Mouse (Mus musculus) mesoderm, embryonic 11.5 days (tissue): Measurements from ENCODE around the gene Tmc6.
"Not testable (repeated sequence)": the region's sequence is repeated elsewhere in the genome, so short reads cannot be mapped to it uniquely, and the experiment has no call there.

Experiments used
- DNase-seq: peaks from one replicate; pipeline ENCODE4 v3.0.0-alpha.2; 2012; ENCODE audit warnings: low read depth, low spot score

The Tmc6 gene

DNA sequence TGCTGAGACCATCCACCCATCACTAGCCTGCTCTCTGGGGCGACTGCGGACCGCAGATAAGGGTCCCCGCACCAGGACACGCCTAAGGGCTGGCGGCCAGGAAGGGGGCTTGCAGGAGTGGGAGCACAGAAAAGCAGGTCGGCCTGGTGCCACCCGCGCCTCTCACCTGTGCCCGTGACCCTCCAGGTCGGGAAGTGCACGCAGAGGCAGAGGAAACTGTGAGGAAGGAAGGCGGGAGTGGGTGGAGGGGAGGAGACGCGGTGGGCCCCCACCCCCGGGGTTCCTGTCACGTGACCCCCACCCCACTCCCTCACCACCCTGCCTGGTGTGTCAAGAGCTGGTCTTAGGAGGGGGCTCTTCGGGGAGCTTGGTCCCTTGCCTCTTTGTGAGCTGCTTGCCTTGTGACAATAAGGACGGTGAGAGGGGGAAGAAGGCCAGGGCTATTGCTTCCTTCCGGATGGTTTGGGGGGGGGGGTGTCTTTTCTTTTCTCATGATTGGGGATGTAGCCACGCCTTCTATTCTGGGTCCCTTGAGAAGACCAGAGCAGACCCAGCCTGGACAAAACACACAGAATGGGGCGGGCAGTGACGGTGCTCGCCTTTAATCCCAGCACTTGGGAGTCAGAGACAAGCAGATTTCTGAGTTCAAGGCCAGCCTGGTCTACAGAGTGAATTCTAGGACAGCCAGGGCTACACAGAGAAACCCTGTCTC lies at the start of gene Tmc6, which contains the start of gene Tmc8:
Gene Tmc6 (minus strand): TSS at position 206 of the 712 bp plus-strand sequence.
Gene Tmc8 (plus strand): TSS at position 84 of the 712 bp plus-strand sequence.
- DNase-seq: no peak

DNA sequence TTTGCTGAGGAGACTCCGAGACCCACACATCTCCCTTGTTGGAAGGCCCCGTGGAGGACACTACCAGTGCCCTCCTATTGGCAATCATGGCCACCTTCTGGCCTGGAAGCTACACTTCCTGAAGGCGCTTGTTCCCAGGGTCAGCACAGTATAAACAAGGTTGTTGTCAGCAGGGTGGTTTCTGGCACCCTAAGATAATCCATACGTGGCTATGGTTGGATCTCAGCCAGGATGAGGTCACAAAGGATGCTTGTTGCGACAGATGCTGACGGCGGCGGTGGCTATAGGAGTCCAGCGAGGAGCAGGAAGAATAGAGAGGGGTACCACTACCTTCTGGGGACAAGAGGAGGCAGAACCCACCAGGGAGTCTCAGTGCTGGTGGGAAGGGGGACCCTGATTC lies 48.4 kb upstream of the Tmc6 start:
- DNase-seq: no peak

DNA sequence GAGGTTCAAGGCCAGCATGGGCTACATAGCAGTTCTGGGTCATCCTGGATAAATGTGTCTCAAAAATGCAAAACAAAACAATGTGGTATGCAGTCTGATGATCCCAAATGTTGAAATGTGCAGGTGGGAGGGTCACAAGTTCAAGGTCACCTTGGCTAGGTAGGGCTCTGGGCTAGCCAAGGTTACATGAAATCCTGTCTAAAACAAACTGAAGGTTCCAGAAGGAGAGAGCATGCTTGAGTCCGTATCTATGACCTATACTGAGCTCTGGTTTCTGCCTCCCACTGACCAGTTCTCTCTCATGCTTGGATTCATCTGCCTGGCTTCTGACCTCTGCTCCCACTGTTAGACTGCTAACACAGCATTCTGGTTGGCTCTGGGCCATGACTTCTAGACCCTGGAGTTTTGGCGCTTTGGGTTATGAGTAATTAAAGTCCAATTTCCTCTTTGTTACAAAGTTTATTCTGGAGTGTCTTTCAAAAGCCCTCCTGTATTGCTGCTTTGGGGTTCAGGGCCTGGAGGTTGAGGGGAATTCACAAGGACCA lies 47.7 kb upstream of the Tmc6 start:
- no peak for DNase-seq

DNA sequence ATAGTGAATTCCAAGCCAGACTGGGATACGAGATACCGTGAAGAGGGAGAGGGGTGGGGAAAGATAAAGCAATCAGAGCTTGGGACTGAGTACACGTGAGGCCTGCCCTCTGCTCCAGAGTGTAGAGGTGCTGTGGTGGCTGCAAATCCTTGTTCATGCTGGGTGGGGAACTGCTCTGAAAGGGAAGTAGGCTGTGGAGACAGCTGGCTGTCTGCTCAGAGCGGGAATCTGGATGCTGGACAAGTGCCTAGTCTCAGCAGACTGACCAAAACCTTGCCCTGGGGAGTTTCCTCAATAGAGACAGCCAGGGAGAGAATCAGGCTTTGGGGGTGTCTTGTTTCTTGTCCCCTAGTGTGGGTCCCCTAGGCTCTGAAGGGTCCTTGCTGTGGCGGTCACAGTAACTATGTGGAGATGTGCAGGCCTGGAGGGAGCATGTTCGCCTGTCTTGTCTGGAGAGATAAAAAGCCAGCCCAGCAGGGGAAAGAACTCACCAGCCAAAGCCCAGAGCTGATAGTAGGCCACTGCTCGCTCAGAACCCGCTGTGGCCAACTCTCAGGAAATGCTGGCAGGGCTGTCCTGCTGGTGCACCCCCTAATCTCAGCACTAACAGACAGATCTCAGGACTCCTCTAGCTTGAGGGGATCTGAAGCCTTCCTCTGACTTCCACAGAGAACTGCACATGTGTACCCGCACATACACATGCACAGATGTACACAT lies 47.0 kb upstream of the Tmc6 start:
- no peak for DNase-seq

DNA sequence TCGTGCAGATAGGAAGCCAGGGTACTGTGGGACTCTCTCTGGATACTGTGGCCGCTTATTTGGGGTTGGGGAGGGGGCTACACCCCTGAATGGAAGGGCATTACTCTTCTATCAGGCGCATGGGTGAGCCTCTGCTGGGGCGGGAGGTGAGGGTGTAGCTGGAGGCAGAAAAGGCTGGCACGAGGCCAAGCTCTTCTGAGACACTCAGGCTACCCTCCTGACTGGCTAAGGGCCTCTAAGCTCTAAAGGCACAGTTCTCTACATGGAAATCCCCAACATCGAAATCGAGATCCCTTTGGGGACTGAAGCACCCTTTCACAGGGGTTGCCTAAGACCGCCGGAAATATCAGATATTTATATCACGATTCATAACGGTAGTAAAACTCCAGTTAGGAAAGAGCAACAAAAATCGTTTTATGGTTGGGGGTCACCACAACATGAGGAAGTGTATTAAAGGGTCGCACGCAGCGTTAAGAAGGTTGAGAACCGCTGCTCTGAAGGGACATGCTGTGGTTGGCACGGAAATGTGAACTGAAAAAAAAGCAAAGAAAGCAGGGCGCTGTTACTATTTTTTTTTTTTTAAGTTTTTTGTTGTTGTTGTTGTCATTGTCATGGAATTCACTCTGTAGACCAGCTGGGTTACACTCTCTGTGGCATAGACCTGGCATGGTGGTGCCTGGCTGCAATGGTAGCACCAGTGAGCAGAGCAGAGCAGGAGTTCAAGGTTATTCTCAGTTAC lies 46.3 kb upstream of the Tmc6 start:
- DNase-seq: no peak

DNA sequence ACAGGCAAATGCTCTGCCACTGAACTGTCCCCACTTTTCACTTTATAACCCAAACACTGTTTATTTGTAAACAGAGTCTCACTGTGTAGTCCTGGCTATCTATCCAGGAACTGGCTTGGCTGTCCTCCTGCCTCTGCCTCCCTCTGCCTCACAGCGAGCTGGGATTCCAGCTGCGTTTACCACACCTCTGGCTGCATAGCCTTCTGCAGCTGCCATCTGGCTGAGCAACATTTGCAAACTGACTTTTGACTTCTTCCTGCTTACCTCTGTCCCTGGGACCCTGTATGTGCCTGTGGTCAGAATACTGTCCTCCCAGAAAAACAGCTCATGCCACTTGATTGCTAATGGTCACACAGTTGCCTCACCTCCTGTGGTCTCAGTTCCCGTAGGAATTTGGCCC lies 45.4 kb upstream of the Tmc6 start:
- no peak for DNase-seq

DNA sequence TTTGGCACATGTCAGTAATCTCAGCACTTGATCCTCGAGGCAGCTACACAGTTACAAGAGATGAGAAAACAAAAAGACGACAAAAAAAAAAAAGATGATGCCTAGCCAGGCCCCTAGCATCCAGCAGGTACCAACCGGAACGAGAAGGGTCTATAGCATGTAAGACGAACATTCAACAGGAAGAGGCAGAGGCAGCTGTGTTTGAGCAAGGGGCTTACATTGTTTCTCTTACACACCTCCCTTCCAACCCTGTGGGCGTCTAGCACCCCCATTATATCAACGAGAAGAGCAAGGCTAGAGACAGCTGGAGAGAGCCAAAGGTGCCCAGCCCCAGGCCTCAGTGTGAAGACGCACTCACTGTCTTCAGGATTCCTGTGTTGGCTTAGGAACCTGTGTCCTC lies 44.9 kb upstream of the Tmc6 start:
- no peak for DNase-seq

DNA sequence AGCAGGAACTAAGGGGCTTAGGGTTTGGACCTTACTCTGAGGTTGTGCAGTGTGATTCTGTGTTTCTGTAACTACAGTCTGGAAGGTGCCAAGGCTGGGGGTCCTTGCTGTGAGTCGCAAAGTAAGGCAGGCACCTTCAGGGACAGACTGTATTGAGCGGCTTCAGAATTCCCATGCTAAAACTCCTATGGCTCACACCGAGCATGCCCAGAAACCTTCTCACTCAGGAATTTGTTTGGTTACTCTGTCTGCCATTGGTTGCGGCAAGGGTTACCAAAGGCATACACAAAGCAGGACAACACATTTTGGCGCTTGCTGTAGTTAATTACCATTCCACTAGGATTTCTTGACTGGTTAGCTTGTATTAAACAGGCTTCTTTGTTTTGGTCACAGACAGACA lies 44.2 kb upstream of the Tmc6 start:
- no peak for DNase-seq

DNA sequence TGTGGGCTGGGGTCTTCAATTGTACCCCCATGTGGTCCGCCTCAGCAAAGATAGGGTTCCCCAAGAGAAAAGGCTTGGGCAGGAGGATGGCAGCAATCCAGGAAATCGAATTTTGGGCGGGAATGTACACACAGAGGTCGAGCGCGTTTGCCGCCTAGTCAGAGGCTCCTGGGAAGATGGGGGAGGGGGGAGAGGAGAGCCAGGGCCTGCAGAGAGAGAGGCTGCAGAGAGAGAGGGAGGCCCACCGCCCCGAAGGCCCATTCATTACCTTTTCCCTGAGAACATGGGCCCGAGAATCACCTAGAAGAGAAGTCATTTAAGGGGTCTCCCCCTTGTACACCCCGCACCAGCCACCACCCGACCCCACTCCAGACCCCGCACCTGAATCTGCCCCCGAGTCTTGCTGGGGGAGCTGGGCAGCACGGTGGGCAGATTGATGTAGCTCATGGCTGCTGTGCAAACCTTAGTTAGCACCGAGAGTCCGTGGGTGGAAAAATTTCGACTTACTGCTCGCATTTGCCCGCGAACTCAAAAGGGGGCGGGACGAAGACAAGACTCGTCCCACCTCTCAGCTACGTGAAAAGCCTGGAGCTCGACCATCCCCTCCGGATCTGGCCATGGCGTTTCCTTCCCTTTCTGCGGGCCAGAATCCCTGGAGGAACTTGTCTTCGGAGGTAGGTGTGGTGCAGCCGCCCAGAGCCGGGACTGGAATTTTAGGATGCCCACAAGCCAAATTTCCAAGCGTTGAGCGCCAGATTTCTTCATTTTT lies 43.5 kb upstream of the Tmc6 start, which contains the start of the genes Afmid and Tk1:
Gene Afmid (plus strand): TSS at position 592 of the 769 bp plus-strand sequence.
Gene Tk1 (minus strand): TSS at position 760 of the 769 bp plus-strand sequence.
- DNase-seq: peak; percentile 91

DNA sequence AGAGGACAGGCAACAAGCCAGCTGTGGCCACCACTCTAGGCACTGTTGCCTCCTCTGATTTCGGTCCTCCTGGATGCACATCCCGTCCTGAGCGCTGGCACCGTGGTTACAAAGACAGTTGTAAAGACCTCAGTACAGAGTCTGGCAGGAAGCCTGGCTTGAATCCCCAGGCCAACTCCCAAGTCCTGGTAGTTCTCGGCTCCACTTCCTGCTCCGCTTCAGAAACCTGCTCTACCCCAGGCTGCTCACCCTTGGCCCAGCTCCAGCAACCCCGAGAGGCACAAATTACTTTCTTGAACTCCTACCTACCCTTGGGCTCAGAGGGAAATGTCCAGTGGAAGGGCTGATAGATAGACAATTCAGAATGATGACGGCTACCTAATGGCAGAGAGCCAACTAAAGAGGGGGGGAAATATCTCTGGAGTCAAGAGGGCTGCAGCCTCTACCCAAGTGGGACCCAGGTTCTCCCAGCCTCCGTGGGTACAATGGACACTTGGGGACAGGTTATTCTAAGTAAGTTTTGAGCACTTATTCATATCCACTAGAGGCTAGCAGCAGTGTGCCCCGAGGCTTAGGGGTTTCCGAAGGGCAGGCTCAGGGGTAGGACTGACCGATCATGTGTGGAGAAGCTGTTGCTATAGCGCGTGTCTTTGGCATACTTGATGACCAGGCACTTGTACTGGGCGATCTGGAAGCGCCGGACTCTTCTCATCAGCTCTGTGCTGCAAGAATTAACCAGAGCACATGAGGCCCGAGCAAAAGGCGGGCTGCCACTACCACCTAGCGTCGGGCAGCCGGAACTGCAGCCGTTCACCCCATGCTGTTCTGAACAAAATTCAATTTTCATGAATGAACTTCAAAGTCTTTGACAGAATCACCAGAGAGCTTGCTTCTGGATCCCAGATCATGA lies 42.3 kb upstream of the Tmc6 start:
- peak; percentile 85 for DNase-seq

DNA sequence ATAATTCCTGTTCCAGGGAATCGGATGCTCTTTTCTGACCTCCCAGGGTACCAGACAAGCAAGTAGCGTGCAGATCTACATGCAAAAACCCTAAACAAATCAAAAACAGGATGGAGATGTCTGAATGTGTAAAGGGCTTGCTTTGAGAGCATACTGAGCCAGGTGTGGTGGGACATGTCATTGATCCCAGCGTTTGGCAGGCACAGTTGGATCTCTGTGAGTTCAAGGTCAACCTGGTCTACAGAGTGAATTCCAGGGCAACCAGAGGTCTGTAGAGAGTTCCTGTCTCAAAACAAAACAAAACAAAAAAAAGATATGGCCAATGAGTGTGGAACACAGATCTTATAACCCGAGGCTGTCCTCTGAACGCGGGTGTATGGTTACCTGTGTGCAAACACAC lies 41.4 kb upstream of the Tmc6 start:
- DNase-seq: no peak

DNA sequence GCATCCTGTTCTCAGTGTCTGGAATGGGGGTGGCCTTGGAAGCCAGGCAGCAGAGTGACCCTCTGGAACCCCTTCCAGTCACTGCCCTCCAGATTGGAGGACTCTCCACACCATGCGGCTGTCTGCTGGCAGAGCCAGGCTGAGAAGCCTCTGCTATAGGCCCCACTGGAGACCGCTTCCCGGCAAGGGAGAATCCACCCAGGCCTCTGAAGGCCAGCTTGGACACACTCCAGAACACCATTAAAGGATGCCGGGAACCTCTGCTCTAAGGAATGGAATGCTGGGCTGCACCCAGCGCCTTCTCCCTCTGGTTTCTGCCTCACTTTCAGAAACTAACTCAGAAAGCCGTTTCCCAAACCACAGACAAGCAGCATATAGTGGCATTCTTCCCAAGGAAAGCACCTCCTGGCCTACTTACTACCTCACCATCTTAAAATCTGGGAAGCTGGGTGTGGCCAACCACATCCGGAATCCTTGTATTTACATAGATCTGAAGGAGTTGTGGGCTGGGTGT lies 40.8 kb upstream of the Tmc6 start:
- no peak for DNase-seq

DNA sequence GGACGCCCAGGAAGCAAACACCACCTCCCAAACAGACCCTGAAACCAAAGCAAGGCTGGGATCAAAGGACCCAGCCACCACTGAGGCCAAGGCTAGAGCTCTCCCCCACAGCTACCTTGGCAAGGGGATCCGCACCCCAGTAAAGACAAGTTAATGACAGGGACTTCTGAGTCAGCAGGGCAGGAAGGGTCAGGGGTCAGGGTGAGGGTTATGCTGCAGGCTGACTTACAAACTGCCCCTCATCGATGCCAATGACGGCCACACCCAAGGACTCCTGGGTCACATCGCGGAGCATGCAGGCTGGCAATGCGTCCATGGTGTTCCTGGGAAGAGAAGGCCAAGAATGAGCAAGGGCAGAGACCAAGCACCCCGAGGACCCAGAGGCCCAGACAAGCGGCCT lies 39.9 kb upstream of the Tmc6 start:
- no peak for DNase-seq

DNA sequence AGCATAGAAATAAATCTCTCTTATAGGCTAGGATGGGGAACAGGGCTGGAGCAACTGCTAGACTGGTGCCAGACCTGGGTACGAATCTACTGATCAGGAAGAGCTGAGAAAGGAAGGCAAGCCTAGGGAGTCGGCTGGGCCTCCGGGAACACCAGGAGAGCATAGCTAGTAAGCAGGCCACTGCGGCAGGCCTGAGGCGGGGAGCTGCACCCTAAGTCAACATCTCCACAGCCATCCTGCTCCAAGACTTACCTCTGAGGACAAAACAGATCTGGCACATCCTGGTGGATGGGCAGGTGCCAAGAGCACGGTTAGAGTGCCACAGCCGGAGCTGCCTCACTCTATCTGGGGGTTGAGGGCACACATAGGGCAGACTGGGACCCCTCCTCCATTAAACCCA lies 38.2 kb upstream of the Tmc6 start:
- no peak for DNase-seq

DNA sequence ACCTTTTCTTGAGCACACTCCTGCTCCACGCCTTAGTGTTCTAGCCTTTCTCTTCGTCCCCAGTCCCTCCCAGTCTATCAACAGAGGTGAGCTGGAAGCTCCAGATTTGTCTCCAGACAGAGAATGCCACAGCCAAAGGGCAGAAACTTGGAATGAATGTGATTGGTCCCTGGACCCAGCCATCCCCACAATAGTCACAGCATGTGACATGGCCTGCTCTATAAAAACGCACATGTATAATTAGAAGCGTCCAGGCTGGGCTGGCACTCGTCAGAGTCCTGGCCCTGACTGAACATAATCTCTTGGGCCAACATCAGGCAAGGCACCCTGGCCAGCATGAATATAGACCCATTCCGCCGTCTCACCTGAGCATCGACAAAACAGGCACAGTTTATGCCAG lies 37.1 kb upstream of the Tmc6 start:
- no peak for DNase-seq

DNA sequence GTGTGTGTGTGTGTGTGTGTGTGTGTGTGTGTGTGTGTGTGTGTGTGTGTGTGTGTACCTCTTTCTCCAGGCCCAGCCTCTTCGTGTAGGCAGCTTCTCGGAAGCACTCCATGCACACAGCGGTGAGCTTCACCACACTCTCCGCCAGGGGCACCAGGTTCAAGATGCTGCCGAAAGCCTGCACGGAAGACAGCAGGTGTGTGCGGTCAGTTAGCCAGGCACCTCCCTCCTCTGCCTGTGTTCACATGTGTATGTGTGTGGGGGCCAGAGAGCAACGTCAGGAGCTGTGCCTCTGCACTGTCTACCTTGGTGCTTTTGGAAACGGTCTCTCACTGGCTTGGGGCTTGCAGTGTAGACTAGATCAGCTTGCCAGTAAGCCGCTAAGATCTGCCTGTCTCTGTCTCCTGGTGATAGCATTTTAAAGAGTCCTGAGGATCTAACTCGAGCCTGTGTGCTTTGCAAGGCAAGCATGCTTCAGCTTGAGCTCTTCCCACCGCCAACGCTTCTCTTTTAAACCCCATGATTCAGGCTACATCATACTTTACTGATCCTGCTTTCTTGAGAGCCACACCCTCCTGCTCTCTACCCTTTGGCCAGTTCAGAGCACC lies 34.5 kb upstream of the Tmc6 start:
- DNase-seq: no peak

DNA sequence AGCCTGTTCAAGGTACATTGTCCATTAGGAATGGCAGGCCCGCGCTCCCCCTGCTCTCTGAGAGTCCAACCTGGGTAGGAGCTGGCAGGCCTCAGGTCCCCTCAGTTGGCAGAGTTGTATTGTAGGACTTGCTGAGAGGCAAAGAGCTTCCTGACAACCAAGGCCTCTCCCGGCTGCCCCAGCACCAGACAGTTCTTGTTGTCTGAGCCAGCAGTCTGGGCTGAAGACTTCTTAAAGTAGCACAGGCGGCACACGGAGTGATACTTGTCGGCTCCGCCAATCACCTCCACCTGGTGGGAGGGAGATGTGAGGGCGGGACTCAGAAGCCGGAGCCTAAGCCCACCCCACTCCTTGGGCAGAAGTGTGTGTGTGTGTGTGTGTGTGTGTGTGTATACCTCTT lies 33.9 kb upstream of the Tmc6 start:
- DNase-seq: not testable (repeated sequence)

DNA sequence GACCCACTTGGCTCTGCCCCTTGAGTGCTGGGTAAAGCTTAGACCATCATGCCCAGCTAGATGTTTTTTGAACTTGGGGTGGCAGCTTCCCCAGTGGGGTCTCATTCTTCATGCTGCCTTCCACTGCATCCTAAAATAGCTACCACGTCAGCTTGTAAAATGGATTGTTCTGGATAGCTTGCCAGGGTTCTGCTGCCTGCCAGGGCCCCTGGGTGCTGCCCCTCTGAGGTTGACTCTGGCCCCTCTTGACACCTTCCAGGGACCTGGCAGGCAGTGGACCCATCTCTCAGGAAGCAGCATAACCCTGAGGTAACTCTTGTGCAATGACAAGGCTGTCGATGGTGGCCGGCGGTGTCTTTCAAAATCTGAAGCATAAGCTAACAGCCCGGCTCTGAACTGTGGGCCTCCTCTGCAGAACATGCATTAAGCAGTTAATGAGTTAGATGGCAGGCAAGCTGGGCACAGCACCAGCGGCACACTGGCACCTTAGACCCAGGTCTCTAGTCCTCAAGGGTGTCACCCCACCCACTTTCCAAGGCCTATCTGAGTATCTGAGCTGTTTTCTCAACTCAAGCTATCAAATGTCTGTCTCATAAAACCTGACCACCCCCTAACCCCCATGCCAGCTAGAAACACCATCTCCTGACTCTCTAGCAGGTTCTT lies 32.8 kb upstream of the Tmc6 start:
- no peak for DNase-seq

DNA sequence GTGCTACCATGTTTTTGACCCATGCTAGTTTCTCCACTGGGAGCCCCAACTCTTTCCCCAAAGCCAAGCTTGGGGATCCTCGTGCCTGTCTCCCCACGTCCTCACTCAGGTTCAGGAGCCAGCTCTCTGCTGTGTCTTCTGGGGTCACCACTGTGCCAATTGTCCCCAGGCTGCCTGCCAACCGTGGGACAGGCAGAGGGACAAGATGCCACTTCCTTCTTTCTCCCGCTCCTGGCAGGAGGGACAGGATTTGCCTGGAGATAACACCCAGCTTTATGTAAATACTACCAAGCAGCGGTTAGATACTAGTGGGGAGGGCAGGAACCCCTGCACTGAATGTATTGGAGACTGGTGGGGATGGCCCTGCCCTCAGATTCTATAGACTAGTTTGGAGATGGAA lies 31.9 kb upstream of the Tmc6 start:
- DNase-seq: no peak
